Mouse (Mus musculus): ENCODE data around the gene Rpa1. TPM values are rescaled to one million over a fixed set of nuclear protein-coding genes. Genes with fewer than 3 reads are reported as not detected.
A peak's percentile ranks its signal among the peaks of the same experiment; 100 is the strongest.
"Not testable (repeated sequence)": the region's sequence is repeated elsewhere in the genome, so short reads cannot be mapped to it uniquely, and the experiment has no call there.

Rpa1 gene
- 115 and 118 TPM in 2 replicates for total RNA-seq (2014; rRNA removed; ENCODE audit: low replicate concordance)
- polyA plus RNA-seq (2015; fragmentation: Nextera tagmentation; extraction: Ambion mirVana) = 62.9 and 66.9 TPM in 2 replicates

- under 1% methylated on average over 56 of the region's 56 CpGs for WGBS
- no peak; the same call in 1 of the 2 replicates for TF ChIP-seq EP300 (IDR thresholded peaks at IDR 0.05; ENCODE audit: low read depth)
- Histone ChIP-seq H3K36me3 (replicated peaks; ENCODE audit: control insufficient read depth, insufficient read depth, low read length) (no peaks in the 10 kb centered on the region), H3K9me3 (replicated peaks; ENCODE audit: control insufficient read depth, low read length) (no peaks in the 10 kb centered on the region), H3K9ac (replicated peaks; ENCODE audit: low read depth, low read length) (peak within 1 kb of the TSS; percentile 74), H3K27ac (ENCODE audit: low read depth) (peak within 1 kb of the TSS; percentile 95), H3K4me3 (ENCODE audit: low read depth, low read length) (peak within 1 kb of the TSS; percentile 77), H3K4me1 (ENCODE audit: control insufficient read depth, insufficient read depth) (peaks cover 23% of the 10 kb centered on the region), H3K27me3 (ENCODE audit: control insufficient read depth, insufficient read depth, low read length) (no peaks in the 10 kb centered on the region), H3K4me2 (ENCODE audit: low read depth, low read length) (peak within 1 kb of the TSS; percentile 85)
- peak; percentile 94 for DNase-seq (ENCODE audit: low spot score)
- peak; percentile 99 for ATAC-seq (ENCODE audit: insufficient read depth, low read depth)
These were observed at the start of gene Rpa1, which contains the start of gene Smyd4 for GRCm38 (mm10) chr11:75348199-75348889. TSS of gene Rpa1 (minus strand) at chr11:75348324. TSS of gene Smyd4 (plus strand) at chr11:75348433.

- H3K9ac ChIP-seq (replicated peaks; ENCODE audit: low read depth, low read length) = no peak overlapping the region
- whole genome bisulfite sequencing = 22% methylated on average over 7 of the region's 7 CpGs
These were observed 49.3 kb upstream of the Rpa1 start for GRCm38 (mm10) chr11:75397452-75397851.

DNA sequence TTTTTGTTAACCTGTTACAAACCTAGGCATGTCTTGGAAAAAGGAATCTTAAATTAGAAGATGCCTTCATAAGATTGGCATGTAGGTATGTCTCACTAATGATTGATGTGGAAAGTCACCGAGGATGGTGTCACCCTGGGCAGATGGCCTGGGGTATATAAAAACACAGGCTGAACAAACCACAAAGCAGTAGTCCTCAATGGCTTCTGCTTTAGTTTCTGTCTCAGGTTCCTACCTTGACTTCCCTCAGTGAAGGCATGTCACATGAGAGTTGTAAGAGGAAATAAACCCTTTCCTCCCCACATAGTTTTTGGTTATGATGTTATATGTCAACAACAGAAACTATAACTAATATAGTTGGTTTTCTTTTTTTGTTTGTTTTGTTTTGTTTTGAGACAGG lies 47.5 kb upstream of the Rpa1 start:
- no peak for ATAC-seq (ENCODE audit: insufficient read depth, low read depth)
- Histone ChIP-seq H3K9ac (replicated peaks; ENCODE audit: low read depth, low read length) (no peak overlapping the region), H3K4me2 (ENCODE audit: low read depth, low read length) (no peak overlapping the region), H3K27me3 (ENCODE audit: control insufficient read depth, insufficient read depth, low read length) (no peaks in the 10 kb centered on the region), H3K9me3 (replicated peaks; ENCODE audit: control insufficient read depth, low read length) (no peaks in the 10 kb centered on the region), H3K36me3 (replicated peaks; ENCODE audit: control insufficient read depth, insufficient read depth, low read length) (peaks cover 7% of the 10 kb centered on the region; the same call in 1 of the 2 replicates), H3K4me1 (ENCODE audit: control insufficient read depth, insufficient read depth) (peaks cover 5% of the 10 kb centered on the region; the same call in 1 of the 2 replicates), H3K27ac (ENCODE audit: low read depth) (no peak overlapping the region), H3K4me3 (ENCODE audit: low read depth, low read length) (no peak overlapping the region)
- 44% methylated on average over 1 of the region's 1 CpGs for WGBS
- TF ChIP-seq EP300 (IDR thresholded peaks at IDR 0.05; ENCODE audit: low read depth) = no peak
- no peak for DNase-seq (ENCODE audit: low spot score)

More at GRCm38 (mm10) chr11:75397452-75397851, 49.3 kb upstream of the Rpa1 start:
- no peaks in the 10 kb centered on the region for H3K27me3 ChIP-seq (ENCODE audit: control insufficient read depth, insufficient read depth, low read length)
- H3K4me2 ChIP-seq (ENCODE audit: low read depth, low read length) = peak overlapping the region; percentile 26; the same call in 1 of the 2 replicates
- peaks cover 12% of the 10 kb centered on the region for H3K36me3 ChIP-seq (replicated peaks; ENCODE audit: control insufficient read depth, insufficient read depth, low read length)
- ATAC-seq (ENCODE audit: insufficient read depth, low read depth) = no peak
- H3K4me3 ChIP-seq (ENCODE audit: low read depth, low read length) = no peak overlapping the region
- H3K9me3 ChIP-seq (replicated peaks; ENCODE audit: control insufficient read depth, low read length) = no peaks in the 10 kb centered on the region
- no peak for TF ChIP-seq EP300 (IDR thresholded peaks at IDR 0.05; ENCODE audit: low read depth)
- TF ChIP-seq CTCF (IDR thresholded peaks at IDR 0.05; ENCODE audit: low read depth) = no peak
- no peak overlapping the region for H3K27ac ChIP-seq (ENCODE audit: low read depth)
- peaks cover 5% of the 10 kb centered on the region; the same call in 1 of the 2 replicates for H3K4me1 ChIP-seq (ENCODE audit: control insufficient read depth, insufficient read depth)
- DNase-seq (ENCODE audit: low spot score) = no peak

- not testable (repeated sequence) for DNase-seq (ENCODE audit: low spot score); H3K9me3 ChIP-seq (replicated peaks; ENCODE audit: control insufficient read depth, low read length); ATAC-seq (ENCODE audit: insufficient read depth, low read depth); H3K9ac ChIP-seq (replicated peaks; ENCODE audit: low read depth, low read length); H3K4me2 ChIP-seq (ENCODE audit: low read depth, low read length); H3K27me3 ChIP-seq (ENCODE audit: control insufficient read depth, insufficient read depth, low read length); H3K4me1 ChIP-seq (ENCODE audit: control insufficient read depth, insufficient read depth); H3K36me3 ChIP-seq (replicated peaks; ENCODE audit: control insufficient read depth, insufficient read depth, low read length); H3K27ac ChIP-seq (ENCODE audit: low read depth); H3K4me3 ChIP-seq (ENCODE audit: low read depth, low read length)
- 39% methylated on average over 3 of the region's 3 CpGs for WGBS
These were observed 35.4 kb upstream of the Rpa1 start for GRCm38 (mm10) chr11:75383529-75383928.

DNA sequence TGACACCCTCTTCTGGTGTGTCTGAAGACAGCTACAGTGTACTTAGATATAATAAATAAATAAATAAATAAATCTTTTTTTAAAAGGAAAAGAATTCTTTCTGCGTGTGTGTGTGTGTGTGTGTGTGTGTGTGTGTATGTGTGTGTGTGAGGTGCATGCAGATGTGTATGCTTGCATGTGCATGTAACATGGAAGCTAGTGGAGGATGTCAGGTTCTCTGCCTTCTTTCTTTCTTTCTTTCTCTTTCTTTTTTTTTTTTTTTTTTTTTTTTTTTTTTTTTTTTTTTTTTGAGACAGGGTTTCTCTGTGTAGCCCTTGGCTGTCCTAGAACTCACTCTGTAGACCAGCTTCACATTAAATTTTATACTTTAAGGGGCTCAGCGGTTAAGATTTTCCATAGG lies 30.7 kb upstream of the Rpa1 start:
- not testable (repeated sequence) for H3K9ac ChIP-seq (replicated peaks; ENCODE audit: low read depth, low read length); H3K27ac ChIP-seq (ENCODE audit: low read depth); DNase-seq (ENCODE audit: low spot score); H3K4me3 ChIP-seq (ENCODE audit: low read depth, low read length); H3K36me3 ChIP-seq (replicated peaks; ENCODE audit: control insufficient read depth, insufficient read depth, low read length); H3K9me3 ChIP-seq (replicated peaks; ENCODE audit: control insufficient read depth, low read length); H3K4me1 ChIP-seq (ENCODE audit: control insufficient read depth, insufficient read depth); H3K27me3 ChIP-seq (ENCODE audit: control insufficient read depth, insufficient read depth, low read length); H3K4me2 ChIP-seq (ENCODE audit: low read depth, low read length); ATAC-seq (ENCODE audit: insufficient read depth, low read depth)
- WGBS = 88% methylated on average over 2 of the region's 2 CpGs

- no peak overlapping the region for H3K4me2 ChIP-seq (ENCODE audit: low read depth, low read length)
- 76% methylated on average over 1 of the region's 1 CpGs for WGBS
- no peak overlapping the region for H3K27ac ChIP-seq (ENCODE audit: low read depth)
- DNase-seq (ENCODE audit: low spot score) (no peak), ATAC-seq (ENCODE audit: insufficient read depth, low read depth) (no peak)
- H3K9ac ChIP-seq (replicated peaks; ENCODE audit: low read depth, low read length) = no peak overlapping the region
- H3K4me3 ChIP-seq (ENCODE audit: low read depth, low read length) = no peak overlapping the region
- no peaks in the 10 kb centered on the region for H3K9me3 ChIP-seq (replicated peaks; ENCODE audit: control insufficient read depth, low read length)
- H3K36me3 ChIP-seq (replicated peaks; ENCODE audit: control insufficient read depth, insufficient read depth, low read length) = no peaks in the 10 kb centered on the region
- TF ChIP-seq CTCF (IDR thresholded peaks at IDR 0.05; ENCODE audit: low read depth) (no peak), EP300 (IDR thresholded peaks at IDR 0.05; ENCODE audit: low read depth) (no peak)
- no peaks in the 10 kb centered on the region for H3K4me1 ChIP-seq (ENCODE audit: control insufficient read depth, insufficient read depth)
- no peaks in the 10 kb centered on the region for H3K27me3 ChIP-seq (ENCODE audit: control insufficient read depth, insufficient read depth, low read length)
These were observed 29.0 kb upstream of the Rpa1 start for GRCm38 (mm10) chr11:75377125-75377524.
